Mouse (Mus musculus) heart, postnatal 0 days (tissue): ENCODE measurements around the gene Atxn2.

Experiments
- CTCF ChIP-seq: IDR thresholded peaks from 2 replicates; pipeline ENCODE4 v1.5.1; 2016; ENCODE audit warnings: antibody characterized with exemption, control low read depth, low read depth
- EP300 ChIP-seq: IDR thresholded peaks from 2 replicates; pipeline ENCODE4 v1.6.1; 2016; ENCODE audit warnings: antibody characterized with exemption, low read depth

DNA sequence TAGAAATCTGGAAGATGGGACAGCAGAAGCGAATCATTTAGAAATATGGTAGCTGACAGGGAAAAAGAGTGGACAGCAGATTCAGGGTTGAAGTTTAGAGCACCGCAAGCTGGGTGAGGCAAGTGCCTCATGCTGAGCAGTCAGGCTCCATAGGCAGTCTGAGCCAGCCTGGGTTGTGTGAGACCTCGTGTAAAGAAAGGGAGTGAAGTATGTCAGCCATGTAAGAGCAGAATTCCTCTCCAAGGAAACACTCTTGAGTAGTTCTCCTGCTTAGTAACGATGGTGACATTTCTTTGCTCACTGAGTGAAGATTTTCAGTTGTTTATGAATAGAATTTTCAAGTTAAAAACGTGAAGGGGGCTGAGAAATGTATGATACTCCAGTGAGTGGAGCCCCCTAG lies 69.0 kb downstream of the Atxn2 start:
- TF ChIP-seq CTCF (no peak), EP300 (no peak)
